Mouse (Mus musculus) brain, embryonic 14.5 days (tissue): ENCODE measurements around the gene Cnpy2.

ENCODE experiments used
- CTCF ChIP-seq: fragments of 200-500 bp; IDR thresholded peaks from 2 replicates; pipeline ENCODE4 v1.5.1; 2012; ENCODE audit warnings: inconsistent platforms, mild to moderate bottlenecking, moderate library complexity, borderline replicate concordance; ENCODE audit not compliant: insufficient read depth, insufficient read length; ENCODE audit errors: extremely low read depth
- POLR2A ChIP-seq: fragments of 200-500 bp; IDR thresholded peaks from 2 replicates; pipeline ENCODE4 v1.6.1; 2012; ENCODE audit warnings: mild to moderate bottlenecking, inconsistent platforms, borderline replicate concordance; ENCODE audit not compliant: poor library complexity, insufficient read depth, insufficient read length, severe bottlenecking; ENCODE audit errors: extremely low read depth

DNA sequence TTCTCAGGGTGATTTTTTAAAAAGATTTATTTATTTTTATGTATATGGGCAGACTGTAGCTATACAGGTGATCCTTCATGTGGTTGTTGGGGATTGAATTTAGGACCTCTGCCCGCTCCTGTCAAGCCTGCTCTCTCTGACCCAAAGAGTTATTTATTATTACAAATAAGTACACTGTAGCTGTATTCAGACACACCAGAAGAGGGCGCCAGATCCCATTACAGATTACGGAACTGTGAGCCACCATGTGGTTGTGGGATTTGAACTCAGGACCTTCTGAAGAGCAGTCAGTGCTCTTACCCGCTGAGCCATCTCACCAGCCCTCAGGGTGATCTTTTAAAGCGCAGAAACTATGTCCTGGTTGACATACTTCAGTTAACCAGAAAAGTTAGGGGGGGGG is 49.9 kb downstream of the Cnpy2 start:
- no peak for TF ChIP-seq POLR2A
- no peak for TF ChIP-seq CTCF
